Mouse (Mus musculus) kidney, postnatal 0 days (tissue): ENCODE data around the gene Hadhb. TPM values are rescaled to one million over a fixed set of nuclear protein-coding genes. Genes with fewer than 3 reads are reported as not detected.

ENCODE experiments used
- ATAC-seq: fragments of 200-750 bp; cut with Nextera tagmentation; replicated peaks from 2 replicates; pipeline ENCODE4 v1.8.0; 2017; ENCODE audit warnings: low read depth, moderate number of reproducible peaks, moderate TSS enrichment, moderate library complexity; ENCODE audit not compliant: low FRiP score
- DNase-seq: peaks from one replicate; pipeline ENCODE4 v3.0.0-alpha.2; 2016; ENCODE audit warnings: low spot score
- H3K27ac ChIP-seq: fragments of 300-500 bp; sonication (generic); 2 replicates; pipeline ENCODE4 v1.5.1; 2014; ENCODE audit warnings: mild to moderate bottlenecking
- H3K27me3 ChIP-seq: fragments of 300-500 bp; sonication (generic); 2 replicates; pipeline ENCODE4 v1.6.1; 2014; ENCODE audit warnings: low read length, mixed read lengths; ENCODE audit not compliant: insufficient read depth
- H3K36me3 ChIP-seq: fragments of 300-500 bp; sonication (generic); 2 replicates; pipeline ENCODE4 v1.6.1; 2014; ENCODE audit warnings: low read length, mixed read lengths; ENCODE audit not compliant: insufficient read depth
- H3K4me1 ChIP-seq: fragments of 300-500 bp; sonication (generic); replicated peaks from 2 replicates; pipeline ENCODE4 v1.6.1; 2014; ENCODE audit warnings: antibody characterized with exemption, low read length, mixed read lengths; ENCODE audit not compliant: insufficient read depth
- H3K4me2 ChIP-seq: fragments of 300-500 bp; sonication (generic); 2 replicates; pipeline ENCODE4 v1.6.1; 2014; ENCODE audit warnings: mild to moderate bottlenecking, low read length, moderate library complexity, mixed read lengths
- H3K4me3 ChIP-seq: fragments of 300-500 bp; sonication (generic); replicated peaks from 2 replicates; pipeline ENCODE4 v1.5.1; 2014; ENCODE audit warnings: low read depth, low read length
- H3K9ac ChIP-seq: fragments of 300-500 bp; sonication (generic); 2 replicates; pipeline ENCODE4 v1.6.1; 2014; ENCODE audit warnings: low read depth, low read length
- H3K9me3 ChIP-seq: fragments of 300-500 bp; sonication (generic); replicated peaks from 2 replicates; pipeline ENCODE4 v1.6.1; 2016; ENCODE audit warnings: low read length, inconsistent platforms, mixed read lengths
- CTCF ChIP-seq: IDR thresholded peaks from 2 replicates; pipeline ENCODE4 v1.5.1; 2016; ENCODE audit warnings: antibody characterized with exemption, low read depth, mild to moderate bottlenecking, moderate library complexity
- WGBS: fragments of 180-500 bp; shearing (Covaris S2); extraction: QIAGEN DNeasy Blood & Tissue Kit; methylation state at CpG from one replicate; pipeline ENCODE4 v1.1.7; 2014; 5-methylcytosine and 5-hydroxymethylcytosine counted together
- polyA plus RNA-seq: library from polyadenylated mRNA; unstranded; fragments of >200 nt; fragmentation: Nextera tagmentation; extraction: Ambion mirVana; gene quantifications from 2 replicates; pipeline ENCODE4 v1.2.1, GENCODE M21; 2015

The Hadhb gene
- polyA plus RNA-seq, 1 experiment from 2014 or later, result 215 TPM

GRCm38 (mm10) chr5:30109899-30110298 is 45.1 kb upstream of the Hadhb start:
- DNase-seq (no peak), ATAC-seq (no peak)
- no peak overlapping the region for H3K9ac ChIP-seq
- no peak for TF ChIP-seq CTCF
- H3K4me3 ChIP-seq, result no peak overlapping the region
- H3K9me3 ChIP-seq, result no peaks in the 10 kb centered on the region
- peaks cover 31% of the 10 kb centered on the region for H3K4me1 ChIP-seq
- H3K27me3 ChIP-seq, result peaks cover 22% of the 10 kb centered on the region
- 54% methylated on average over 2 of the region's 2 CpGs for WGBS
- H3K36me3 ChIP-seq, result no peaks in the 10 kb centered on the region
- no peak overlapping the region for H3K4me2 ChIP-seq
- no peak overlapping the region for H3K27ac ChIP-seq

- Histone ChIP-seq H3K4me2 (peak overlapping the region; percentile 51), H3K9me3 (no peaks in the 10 kb centered on the region), H3K36me3 (no peaks in the 10 kb centered on the region), H3K27me3 (peaks cover 18% of the 10 kb centered on the region; the same call in 1 of the 2 replicates), H3K27ac (no peak overlapping the region), H3K4me3 (0 out of 2 replicates have a peak overlapping the region, but pooled peaks have one; percentile 6), H3K9ac (no peak overlapping the region; the same call in 1 of the 2 replicates), H3K4me1 (peaks cover 25% of the 10 kb centered on the region)
- DNase-seq (no peak), ATAC-seq (0 out of 2 replicates have a peak, but pooled peaks have one; percentile 4)
- 10% methylated on average over 22 of the region's 22 CpGs for WGBS
- TF ChIP-seq CTCF, result no peak
These were observed 44.5 kb upstream of the Hadhb start for GRCm38 (mm10) chr5:30110371-30111060.

GRCm38 (mm10) chr5:30111126-30111525 is 43.9 kb upstream of the Hadhb start:
- Histone ChIP-seq H3K4me3 (peak overlapping the region; percentile 6; the same call in 1 of the 2 replicates), H3K4me1 (peaks cover 20% of the 10 kb centered on the region), H3K27me3 (peaks cover 12% of the 10 kb centered on the region; the same call in 1 of the 2 replicates), H3K27ac (no peak overlapping the region), H3K9me3 (no peaks in the 10 kb centered on the region), H3K9ac (no peak overlapping the region; the same call in 1 of the 2 replicates), H3K4me2 (peak overlapping the region; percentile 51), H3K36me3 (no peaks in the 10 kb centered on the region)
- TF ChIP-seq CTCF, result peak; percentile 64
- 2% methylated on average over 18 of the region's 18 CpGs for WGBS
- ATAC-seq, result 0 out of 2 replicates have a peak, but pooled peaks have one; percentile 18
- peak; percentile 73 for DNase-seq

GRCm38 (mm10) chr5:30111771-30112170 is 43.3 kb upstream of the Hadhb start:
- H3K4me3 ChIP-seq, result no peak overlapping the region
- no peaks in the 10 kb centered on the region for H3K9me3 ChIP-seq
- H3K36me3 ChIP-seq, result no peaks in the 10 kb centered on the region
- no peak for DNase-seq
- no peak overlapping the region for H3K27ac ChIP-seq
- peak overlapping the region; percentile 51; the same call in 1 of the 2 replicates for H3K4me2 ChIP-seq
- no peak overlapping the region for H3K9ac ChIP-seq
- H3K4me1 ChIP-seq, result peaks cover 20% of the 10 kb centered on the region
- WGBS, result 71% methylated on average over 3 of the region's 3 CpGs
- no peak for ATAC-seq
- peaks cover 7% of the 10 kb centered on the region; the same call in 1 of the 2 replicates for H3K27me3 ChIP-seq
- no peak for TF ChIP-seq CTCF

- H3K4me2 ChIP-seq, result no peak overlapping the region
- TF ChIP-seq CTCF, result peak; percentile 39; the same call in 1 of the 2 replicates
- no peaks in the 10 kb centered on the region; the same call in 1 of the 2 replicates for H3K36me3 ChIP-seq
- no peak for ATAC-seq
- 88% methylated on average over 3 of the region's 3 CpGs for WGBS
- H3K9ac ChIP-seq, result no peak overlapping the region
- H3K27me3 ChIP-seq, result peaks cover 7% of the 10 kb centered on the region; the same call in 1 of the 2 replicates
- no peak overlapping the region for H3K27ac ChIP-seq
- H3K4me3 ChIP-seq, result no peak overlapping the region
- H3K4me1 ChIP-seq, result peaks cover 14% of the 10 kb centered on the region
- no peak for DNase-seq
- no peaks in the 10 kb centered on the region for H3K9me3 ChIP-seq
These were observed 42.4 kb upstream of the Hadhb start for GRCm38 (mm10) chr5:30112533-30113068.

DNA sequence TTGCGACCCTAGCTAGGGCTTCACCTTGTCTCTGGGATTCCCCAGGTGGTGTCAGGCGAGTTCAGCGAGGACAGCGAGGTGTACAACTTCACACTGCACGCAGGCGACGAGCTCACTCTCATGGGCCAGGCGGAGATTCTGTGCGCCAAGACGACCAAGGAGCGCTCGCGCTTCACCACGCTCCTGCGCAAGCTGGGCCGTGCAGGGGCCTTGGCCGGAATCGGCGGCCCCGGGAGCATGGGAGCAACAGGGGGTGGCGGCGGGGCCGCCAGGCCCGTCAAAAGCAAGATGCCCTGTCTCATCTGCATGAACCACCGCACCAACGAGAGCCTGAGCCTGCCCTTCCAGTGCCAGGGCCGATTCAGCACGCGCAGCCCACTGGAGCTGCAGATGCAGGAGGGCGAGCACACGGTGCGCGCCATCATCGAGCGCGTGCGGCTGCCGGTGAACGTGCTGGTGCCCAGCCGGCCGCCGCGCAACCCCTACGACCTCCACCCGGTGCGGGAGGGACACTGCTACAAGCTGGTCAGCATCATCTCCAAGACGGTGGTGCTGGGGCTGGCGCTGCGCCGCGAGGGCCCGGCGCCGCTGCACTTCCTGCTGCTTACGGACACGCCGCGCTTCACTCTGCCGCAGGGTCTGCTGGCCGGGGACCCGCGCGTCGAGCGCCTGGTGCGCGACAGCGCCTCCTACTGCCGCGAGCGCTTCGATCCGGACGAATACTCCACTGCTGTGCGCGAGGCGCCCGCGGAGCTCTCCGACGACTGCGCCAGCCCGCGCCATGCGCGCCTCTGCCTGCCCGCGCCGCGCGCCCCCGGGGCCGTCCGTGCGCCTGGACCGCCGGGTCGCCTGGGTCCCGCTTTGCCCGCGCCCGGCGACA is 40.9 kb upstream of the Hadhb start:
- DNase-seq (peak; percentile 88), ATAC-seq (peak; percentile 67)
- H3K4me2 ChIP-seq, result peak overlapping the region; percentile 92
- WGBS, result 1% methylated on average over 92 of the region's 103 CpGs
- TF ChIP-seq CTCF, result peak; percentile 68
- H3K9ac ChIP-seq, result peak overlapping the region; percentile 50
- H3K36me3 ChIP-seq, result peaks cover 4% of the 10 kb centered on the region; the same call in 1 of the 2 replicates
- no peaks in the 10 kb centered on the region for H3K9me3 ChIP-seq
- H3K4me3 ChIP-seq, result peak overlapping the region; percentile 55
- H3K27me3 ChIP-seq, result peaks cover 7% of the 10 kb centered on the region; the same call in 1 of the 2 replicates
- H3K27ac ChIP-seq, result no peak overlapping the region
- H3K4me1 ChIP-seq, result peaks cover 14% of the 10 kb centered on the region
